Mouse (Mus musculus): ENCODE results near the gene Phldb3.

- TF ChIP-seq BHLHE40 (IDR thresholded peaks at IDR 0.05; ENCODE audit: borderline replicate concordance, low read depth, low read length), result no peak
- TF ChIP-seq E2F4 (IDR thresholded peaks at IDR 0.05; ENCODE audit: borderline replicate concordance, low read depth, low read length), result no peak
- no peak for TF ChIP-seq GATA1 (IDR thresholded peaks at IDR 0.05; ENCODE audit: low read depth, low read length)
- no peak for TF ChIP-seq CHD1 (IDR thresholded peaks at IDR 0.05; ENCODE audit: low read depth, low read length)
- TF ChIP-seq CTCF (IDR thresholded peaks at IDR 0.05 in 2 of 3, conservative IDR thresholded peaks at IDR 0.05 in 1 of 3; ENCODE audit: control insufficient read depth in 1 of 3, insufficient read depth in 1 of 3, low read depth in 2 of 3, low read length in 3 of 3, poor library complexity in 1 of 3, severe bottlenecking in 1 of 3), result no peak
- TF ChIP-seq USF1 (IDR thresholded peaks at IDR 0.05; ENCODE audit: low read depth, low read length), result no peak
- TF ChIP-seq POLR2A (IDR thresholded peaks at IDR 0.05; ENCODE audit: control insufficient read depth in 1 of 2, insufficient read depth in 1 of 2, low read depth in 1 of 2, low read length in 2 of 2, poor library complexity in 1 of 2), result no peak
- TF ChIP-seq CHD2 (IDR thresholded peaks at IDR 0.05; ENCODE audit: low read length), result no peak
- TF ChIP-seq ZC3H11A (IDR thresholded peaks at IDR 0.05; ENCODE audit: low read depth, low read length), result no peak
- TF ChIP-seq HCFC1 (IDR thresholded peaks at IDR 0.05; ENCODE audit: low read depth, low read length), result no peak
- TF ChIP-seq ZMIZ1 (IDR thresholded peaks at IDR 0.05; ENCODE audit: low read depth, low read length), result no peak
- TF ChIP-seq SMC3 (IDR thresholded peaks at IDR 0.05; ENCODE audit: low read depth, low read length), result no peak
- TF ChIP-seq MYC (IDR thresholded peaks at IDR 0.05; ENCODE audit: low read depth, low read length), result no peak
- no peak for TF ChIP-seq RCOR1 (IDR thresholded peaks at IDR 0.05; ENCODE audit: low read depth, low read length)
Measured at GRCm38 (mm10) chr7:24644996-24645395, 34.4 kb downstream of the Phldb3 start.
